Mouse (Mus musculus) 3T3-L1 (cell line): Measurements from ENCODE around the gene Ankdd1a.

Experiments used
- DNase-seq: peaks from one replicate; pipeline ENCODE4 v3.0.0-alpha.2; 2015; ENCODE audit warnings: low read depth, low spot score

The Ankdd1a gene

DNA sequence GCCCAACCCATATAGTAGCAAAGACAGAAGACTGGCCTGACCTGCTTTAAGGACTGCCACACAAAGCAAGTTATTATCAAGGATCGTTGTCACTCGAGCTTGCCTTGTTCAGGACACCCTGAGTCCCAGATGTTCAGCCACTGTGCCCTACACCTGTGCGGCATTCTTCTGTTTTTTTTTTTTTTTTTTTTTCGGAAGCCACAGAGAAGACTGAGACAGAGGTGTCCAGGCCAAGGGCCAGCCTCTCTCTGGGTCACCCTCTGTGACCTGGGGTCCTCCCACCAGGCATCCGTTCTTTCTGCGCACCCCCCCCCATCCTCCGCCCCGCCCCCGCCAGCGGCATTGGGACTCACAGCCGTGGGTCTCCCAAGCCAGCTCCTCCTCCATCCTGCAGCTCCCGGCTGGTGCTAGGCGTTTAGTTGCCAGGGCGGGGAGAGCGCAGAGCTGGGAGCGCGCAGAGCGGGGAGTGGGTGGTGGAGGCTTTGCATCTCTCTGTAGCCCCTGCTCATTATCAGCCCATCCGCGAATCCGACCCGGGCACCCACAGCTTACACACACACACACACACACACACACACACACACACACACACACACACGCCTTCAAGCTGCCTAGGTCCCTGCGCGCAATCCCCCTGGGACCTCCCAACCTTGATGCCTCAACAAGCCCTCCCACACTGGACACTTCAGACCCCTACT lies at the start of gene Ankdd1a:
TSS of gene Ankdd1a (minus strand) at position 387 of the 698 bp plus-strand sequence.
- no peak for DNase-seq

DNA sequence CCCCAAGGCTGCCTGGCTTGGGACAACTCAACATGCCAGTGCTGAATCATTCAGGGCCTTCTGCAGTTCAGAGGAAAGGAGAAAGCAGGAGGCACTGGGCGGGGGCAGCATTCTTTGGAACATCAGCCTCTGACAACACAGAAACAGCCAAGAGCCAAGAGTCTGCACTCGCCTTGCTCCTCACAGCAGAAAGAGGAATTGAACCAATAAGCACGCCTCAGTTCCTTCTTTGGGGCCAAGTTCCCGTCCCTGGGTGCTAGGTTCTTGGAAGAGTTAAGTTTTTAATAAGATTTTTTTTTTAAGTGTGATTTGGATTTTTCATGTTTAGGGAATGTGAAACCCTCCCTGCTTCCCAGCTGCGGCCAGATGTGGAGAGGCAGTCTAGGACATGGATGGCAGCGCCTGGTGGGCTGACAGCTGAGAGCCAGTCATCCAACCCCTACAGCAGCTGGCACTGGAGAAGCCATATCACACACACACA lies 49.5 kb upstream of the Ankdd1a start:
- DNase-seq, result peak; percentile 93

DNA sequence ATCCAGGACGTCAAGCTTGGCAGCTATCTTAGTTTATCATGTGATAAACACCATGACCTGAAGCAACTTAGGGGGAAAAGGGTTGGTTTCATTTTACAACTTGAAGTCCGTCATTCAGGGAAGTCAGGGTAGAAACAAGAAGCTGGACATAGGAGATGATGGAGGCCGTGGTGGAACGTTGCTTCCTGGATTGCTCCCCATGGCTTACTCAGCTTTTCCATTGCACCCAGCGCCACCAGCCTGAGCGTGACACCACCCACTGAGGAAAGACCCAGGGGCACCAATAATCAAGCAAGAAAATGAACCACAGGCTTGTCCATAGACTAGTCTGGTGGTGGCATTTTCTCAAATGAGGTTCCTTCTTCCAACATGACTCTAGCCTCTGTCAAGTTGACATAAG lies 48.8 kb upstream of the Ankdd1a start:
- no peak for DNase-seq

DNA sequence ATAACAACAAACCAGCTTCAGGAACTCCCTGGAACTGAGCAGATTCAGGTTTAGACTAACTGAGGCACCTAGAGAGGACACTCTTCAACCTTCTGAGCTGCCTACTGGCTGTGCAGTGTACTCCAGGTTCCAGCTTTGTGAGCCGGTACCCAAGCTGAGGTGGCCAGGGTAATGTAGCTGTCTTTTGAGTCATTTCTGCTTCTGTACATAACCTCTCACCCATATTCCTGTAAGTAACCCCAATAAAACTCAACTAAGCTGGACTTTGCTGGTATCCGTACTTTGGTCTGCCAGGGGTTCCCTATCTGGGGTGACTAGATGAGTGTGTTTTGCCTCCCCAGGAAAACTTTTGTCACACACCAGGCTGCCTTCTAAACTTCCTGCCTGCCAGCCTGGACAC lies 44.7 kb upstream of the Ankdd1a start:
- no peak for DNase-seq

DNA sequence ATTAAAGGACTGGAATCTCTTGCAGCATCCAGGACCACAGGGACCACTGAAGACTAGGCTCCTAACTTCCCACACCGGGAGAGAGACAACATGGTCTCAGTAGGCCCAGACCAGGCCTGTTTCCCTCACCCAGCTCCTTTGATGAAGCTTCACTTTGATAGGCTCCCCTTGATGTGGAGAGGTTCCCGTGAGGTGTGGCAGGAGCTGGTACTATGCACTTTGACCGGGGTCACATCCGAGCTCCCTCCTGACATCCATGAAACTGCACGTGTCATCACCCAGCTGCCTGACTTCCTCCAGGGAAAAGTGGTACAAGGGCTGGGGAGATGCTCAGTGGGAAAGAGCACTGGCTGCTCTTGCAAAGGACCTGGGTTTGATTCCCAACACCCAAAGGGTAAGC lies 43.1 kb upstream of the Ankdd1a start:
- DNase-seq, result no peak

DNA sequence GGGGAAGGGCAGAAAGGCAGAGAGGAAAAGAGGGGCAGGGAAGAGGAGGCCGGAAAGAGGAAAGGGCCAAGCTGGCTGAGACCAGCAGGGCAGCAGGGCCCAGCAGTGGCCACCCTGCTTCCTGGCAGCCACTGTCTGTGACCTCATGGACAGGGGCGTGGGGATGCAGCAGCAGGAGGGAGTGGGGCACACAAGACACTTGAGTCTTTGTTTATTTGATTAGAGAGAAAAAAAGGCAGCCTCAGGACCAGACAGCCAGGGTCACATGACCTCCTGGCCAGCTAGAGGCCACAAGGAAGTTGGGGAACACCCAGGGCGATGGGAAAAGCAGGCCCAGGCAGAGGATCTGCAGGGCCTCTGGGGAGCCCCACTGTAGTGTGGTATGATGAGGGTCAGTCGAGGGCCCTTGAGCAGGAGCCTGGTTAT lies 42.1 kb upstream of the Ankdd1a start:
- DNase-seq, result peak; percentile 70

DNA sequence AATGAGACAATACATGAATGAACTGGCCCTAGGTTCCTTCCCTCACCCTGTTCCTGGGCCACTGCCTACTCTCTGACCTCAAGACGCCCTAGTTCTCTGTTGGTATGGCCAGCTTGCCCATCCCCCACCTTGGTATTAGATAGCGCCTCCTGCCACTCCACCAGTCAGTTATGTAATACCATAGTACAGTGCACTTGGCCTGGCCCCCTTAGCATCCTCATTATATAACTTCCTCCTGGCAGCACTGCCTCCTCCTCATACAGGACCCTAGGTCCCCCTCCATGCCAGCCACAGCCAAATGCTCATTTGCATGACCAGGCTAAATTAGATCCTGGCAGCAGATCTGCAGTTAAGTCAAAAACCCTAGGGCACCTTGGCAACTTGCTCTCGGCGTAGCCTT lies 41.0 kb upstream of the Ankdd1a start:
- no peak for DNase-seq

DNA sequence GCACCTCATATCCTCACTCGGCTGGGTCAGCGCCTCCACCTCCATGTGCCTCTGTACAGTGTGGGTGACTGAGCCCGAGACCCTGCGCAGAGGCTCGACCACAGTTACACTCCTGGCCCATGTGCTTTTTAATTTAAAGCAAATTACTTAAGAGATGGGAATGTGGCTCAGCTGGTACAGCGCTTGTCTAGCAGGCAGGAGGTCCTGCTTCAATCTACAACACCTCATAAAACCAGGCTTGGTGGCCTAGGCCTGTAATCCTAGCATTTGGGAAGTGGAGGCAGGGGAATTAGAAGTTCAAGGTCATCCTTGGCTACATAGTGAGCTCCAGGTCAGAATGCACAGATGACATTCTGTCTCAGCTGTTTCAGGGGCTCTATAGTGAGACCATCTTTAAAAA lies 38.8 kb upstream of the Ankdd1a start:
- DNase-seq, result no peak

DNA sequence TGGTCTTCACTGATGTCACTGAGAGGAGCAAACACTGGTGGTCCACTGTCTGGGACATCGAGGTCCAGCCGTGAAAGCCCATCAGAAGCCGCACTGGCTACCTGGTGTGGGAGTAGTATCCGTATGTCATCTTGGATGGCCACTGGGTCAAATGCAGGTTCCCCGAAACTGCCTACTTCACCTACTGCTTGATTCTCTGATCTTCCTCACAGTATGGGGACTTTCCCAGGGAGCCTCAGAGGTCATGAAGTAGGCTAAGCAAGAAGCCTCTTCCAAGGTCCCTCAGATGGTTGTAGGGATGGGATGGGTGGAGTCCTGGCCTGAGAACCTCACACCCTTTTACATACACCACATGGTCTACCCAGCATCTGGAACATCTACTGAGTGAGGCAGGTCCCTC lies 37.0 kb upstream of the Ankdd1a start:
- DNase-seq, result no peak

DNA sequence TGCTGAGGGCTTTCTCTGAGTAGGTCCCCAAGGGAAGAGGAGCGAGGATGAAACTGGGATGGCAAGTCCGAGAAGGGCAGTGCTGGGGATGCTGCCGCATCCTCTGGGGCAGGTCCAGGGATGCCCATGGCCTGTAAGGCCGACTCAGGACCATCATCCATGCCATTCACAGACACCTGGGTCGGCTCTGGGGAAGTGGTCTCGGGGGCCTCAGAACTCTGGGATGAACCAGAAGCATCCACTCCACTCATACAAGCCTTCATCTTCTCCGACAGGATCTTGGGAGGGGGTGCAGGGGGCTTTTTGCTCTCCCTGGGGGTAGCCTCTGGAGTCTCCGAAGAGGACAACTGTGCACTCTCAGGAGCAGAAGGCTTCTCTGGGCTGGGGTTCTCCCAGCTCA lies 36.4 kb upstream of the Ankdd1a start:
- DNase-seq, result no peak

DNA sequence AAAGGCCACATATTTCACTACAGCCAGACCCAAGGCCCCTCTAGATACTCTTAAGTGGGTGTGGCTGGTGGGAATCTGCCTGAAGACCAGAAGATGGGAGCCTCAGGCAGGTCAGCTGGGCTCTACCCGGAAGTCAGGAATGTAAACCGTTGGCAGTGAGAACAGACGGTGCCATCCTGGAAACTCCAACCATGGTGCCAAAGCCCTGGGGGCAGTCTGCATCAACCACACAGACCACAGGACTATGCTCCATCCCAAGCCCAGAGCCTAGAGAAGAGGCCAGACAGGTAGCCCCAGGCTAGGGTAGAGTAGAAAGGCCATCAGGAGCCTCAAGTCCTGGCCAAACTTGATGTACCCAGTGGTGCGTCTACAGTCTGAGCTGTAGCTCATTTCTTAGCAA lies 35.6 kb upstream of the Ankdd1a start:
- DNase-seq, result peak; percentile 54

DNA sequence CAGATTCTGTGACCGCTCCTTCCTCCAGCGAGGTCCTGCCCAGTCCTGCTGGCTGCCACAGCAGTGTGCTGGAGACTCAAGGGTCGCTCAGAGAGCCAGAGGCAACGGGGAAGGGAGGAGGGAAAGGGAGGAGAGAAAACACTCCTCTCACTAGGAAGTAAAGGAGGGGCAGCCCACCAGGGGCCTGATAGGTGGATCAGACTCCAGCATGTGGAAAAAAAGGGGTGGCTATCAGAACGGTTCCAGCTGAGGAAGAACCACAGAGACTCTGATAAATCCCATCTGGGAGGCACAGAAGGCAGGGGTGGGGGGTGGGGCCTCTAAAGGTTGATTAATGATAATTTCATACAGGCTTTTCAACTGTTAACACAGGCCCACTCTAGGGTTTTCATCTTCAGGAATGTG lies 35.0 kb upstream of the Ankdd1a start:
- DNase-seq, result peak; percentile 71

DNA sequence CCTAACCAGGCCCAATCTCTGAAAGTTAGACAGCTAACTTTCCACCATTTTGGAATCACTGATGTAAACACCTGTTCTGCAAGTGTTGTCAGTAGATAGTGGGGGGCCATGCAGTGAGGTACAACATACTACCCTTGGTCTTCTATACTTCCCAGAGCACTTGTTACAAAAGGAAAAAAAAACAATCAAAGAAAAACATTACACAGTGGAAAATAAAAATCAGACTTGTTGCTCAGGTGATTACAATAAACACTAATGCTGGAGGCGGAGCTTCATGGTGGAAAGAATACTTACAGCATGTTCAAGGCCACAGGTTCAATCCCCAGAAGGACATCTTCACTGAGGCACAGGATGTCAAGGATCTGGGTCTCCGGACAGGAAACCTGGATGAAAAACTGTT lies 32.7 kb upstream of the Ankdd1a start:
- no peak for DNase-seq

DNA sequence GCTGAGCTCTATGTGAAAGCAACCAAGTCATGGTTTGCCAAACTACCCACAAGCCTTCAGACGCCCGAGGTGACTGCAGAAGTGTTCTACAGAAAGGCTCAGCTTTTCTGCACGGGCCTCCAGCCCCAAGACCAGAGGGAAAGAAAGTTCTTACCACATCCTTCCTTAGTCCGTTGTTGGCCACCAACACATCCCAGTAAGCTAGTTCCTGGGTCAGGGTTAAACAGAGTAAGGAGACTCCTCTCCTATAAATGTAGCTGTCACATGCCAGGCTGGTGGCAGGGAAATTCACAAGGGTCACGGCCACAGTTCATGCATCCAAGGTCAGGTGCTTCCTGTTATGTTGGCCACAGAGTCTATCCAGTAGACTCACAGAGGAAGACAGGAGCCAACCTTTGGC lies 32.1 kb upstream of the Ankdd1a start:
- DNase-seq, result no peak

DNA sequence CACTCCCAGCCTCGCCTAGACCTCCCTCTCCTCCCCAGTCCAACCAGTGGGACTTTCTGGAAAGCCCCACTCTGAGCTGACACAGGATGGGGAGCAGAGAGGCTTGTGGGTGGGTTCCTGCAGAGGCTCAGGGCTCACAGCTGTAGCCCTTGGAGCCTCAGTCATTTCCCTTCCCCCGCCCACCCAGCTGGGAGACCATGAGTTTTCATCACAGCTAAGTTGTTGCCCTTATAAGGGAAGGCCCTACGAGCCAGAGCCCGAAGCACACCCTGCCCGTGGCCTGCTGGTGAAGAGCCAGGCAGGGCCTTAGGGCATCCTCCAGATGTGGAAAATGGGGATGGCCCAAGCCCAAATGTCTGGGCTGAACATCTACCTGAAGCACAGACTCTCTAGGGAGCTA lies 31.0 kb upstream of the Ankdd1a start:
- DNase-seq, result peak; percentile 99

DNA sequence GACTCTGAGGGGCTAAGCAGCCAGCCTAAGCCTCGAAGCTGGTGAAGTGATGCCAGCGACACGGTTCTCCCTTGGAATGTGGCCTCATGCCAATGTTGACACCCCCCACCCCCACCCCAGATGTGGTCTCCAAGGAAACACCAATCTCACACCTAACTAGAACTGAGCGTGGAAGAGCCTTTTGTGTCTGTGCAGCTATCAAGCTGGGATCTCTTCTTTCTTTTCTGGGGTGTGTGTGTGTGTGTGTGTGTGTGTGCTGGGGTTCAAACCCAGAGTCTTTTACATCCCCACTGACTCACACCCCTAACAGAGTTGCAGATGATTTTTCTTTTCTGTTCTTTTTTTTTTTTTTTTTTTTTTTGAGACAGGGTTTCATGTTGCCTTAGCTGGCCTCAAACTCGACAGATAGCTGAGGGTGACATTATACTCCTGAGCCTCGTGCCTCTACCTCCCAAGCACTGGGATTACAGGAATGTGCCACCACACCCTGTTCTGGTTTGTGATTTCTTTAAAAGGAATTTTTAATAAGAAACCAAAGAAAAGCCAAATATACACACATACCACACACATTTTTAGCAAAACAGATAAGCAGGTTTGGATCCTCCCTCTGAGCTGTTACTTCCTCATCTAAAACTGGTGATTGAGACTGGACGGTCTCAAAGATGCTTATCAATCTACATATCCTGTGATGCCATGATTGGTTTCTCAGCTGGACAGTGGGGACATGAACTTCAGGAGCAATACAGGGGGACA lies 30.3 kb upstream of the Ankdd1a start:
- peak; percentile 90 for DNase-seq

DNA sequence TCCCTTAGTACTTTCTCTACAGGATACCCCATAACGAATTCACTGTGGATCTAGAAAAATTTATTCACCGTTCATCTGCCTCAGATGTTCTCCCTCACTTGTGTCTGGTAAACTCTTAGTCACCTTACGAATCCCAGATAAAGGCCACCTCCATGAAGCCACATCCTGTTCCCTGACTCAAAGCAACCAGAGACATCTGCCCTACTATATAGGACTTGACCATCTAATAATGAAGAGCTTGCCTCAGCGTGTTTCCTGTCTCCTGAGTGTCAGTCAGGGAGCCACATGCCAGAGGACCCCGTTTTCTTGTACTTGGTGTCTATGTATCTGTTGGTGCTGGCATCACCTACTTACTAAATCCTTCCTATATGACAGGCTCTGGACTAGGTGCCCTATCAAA lies 29.6 kb upstream of the Ankdd1a start:
- DNase-seq, result peak; percentile 74

DNA sequence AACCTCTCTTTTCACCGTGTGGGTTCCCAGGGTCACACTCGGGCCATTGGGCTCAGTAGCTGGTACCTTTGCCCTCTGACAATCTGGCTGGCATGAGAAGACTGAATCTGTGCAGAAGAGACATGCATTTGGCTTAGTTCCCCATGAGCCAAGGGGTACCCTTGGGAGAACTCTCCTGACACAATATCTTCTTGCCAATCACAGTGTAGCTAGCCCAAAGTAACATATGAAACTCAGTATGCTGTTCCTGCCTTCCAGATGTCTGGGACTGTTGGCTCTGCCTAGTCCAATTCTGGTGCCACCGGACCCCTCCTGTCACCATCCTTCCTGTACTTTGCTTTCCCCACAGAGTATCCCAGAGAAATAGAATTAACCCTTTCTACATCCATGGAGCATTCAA lies 29.1 kb upstream of the Ankdd1a start:
- peak; percentile 52 for DNase-seq

DNA sequence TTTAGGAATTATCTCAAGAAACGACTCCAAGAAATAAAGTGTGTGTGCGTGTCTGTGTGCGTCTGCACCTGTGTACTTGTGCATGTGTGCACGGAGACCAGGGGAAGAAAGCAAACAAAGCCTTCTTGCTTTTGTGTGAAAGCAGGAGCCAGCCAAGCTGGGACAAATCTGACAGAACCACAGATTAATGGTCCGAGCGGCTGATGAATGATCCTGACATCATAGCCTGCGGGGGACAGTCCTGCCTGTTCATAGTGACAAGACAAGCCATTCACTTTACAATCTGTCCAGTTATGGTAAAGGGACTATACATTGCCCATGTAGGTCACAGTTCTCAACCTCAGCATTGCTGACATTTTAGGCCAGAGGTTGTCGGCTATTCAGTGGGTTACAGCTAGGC lies 28.3 kb upstream of the Ankdd1a start:
- DNase-seq, result no peak

DNA sequence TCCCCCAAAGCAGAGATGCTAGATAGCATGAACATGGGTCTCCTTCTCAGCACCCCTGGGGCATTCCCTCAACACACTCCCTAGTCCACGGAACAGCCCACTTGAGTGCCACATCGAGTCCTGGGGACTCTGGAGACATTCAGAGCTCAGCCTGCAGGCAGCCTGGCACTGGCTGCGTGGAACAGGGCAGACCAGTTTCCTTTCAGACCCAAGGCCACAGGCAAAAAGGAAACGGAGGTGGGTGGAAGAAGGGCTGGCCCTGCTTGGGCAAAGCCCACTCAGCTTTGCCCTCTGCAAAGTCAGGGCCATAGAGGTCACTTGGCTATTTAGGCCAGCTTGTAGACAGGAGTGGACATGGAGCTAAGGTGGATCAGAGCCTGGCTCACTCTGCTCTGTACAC lies 27.9 kb upstream of the Ankdd1a start:
- DNase-seq, result no peak

DNA sequence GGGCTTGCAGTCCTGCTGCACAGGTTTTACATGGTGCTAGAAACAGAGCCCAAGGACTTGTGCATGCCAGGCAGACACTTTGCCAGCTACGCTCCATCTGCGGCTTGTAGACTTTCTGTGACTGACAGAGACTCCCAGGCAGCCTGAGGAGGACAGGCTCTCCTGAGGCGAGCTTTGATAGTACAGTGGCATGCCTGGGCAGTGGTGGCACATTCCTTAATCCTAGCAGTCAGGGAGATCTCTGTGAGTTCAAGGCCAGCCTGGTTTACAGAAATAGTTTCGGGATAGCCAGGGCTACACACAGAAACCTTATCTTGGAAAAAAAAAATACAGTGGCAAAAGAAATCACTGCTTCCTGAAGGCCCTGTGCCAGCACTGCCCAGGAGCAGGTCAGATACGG lies 27.1 kb upstream of the Ankdd1a start:
- no peak for DNase-seq

DNA sequence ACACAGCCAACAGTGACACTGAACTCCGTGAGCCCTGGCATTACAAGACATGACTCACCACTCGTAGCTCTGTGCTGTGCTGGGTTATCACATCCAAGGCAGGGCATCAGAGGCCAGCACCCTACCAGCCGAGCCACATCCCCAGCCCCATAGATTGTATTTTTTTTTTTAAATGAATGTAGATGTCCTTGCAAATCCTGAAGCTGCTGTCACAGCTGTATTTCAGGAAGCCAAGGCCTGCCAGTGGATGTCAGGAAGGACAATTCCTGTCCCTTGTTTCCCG lies 26.4 kb upstream of the Ankdd1a start:
- DNase-seq, result peak; percentile 87

DNA sequence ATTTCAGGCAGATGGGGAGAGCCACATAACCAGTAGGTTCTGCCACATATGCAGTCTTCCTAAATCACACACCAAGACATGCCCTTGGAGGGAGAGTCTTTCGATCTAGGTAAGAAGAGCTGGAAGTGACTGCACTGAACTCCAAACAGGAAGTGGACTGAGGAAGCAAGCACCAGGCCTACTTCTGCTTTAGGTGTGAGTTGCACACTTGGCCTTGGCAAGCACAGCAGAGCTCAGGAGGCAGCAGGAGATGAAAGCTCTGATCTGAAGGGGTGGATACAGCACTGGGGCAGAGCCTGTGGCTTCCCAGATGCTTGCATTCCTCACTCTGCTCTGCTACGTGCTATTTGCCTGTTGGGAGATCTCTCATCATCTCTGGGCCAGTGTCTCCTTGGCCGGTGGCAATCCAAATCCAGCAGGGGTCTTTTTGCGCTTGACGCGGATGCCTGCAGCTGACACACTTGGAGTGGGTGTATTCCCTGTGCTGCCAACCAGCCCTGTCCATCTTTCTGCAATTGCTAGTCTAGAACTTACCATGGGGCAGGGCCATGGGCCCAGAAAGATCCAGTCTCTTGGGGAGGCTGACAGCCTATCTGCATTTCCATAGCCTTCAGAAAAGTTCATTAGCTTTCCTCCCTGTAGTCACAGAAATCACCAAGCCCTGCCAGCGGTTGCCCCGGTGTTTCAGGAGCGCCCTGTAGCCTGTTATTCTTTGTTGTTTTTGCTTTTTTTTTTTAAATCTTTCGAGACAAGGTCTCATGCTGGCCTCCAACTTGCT lies 25.8 kb upstream of the Ankdd1a start:
- DNase-seq, result peak; percentile 67
